Mouse (Mus musculus) brain, adult 10 weeks (tissue): Measurements from ENCODE around the gene Olfr589. TPM values are rescaled to one million over a fixed set of nuclear protein-coding genes. Genes with fewer than 3 reads are reported as not detected.

ENCODE experiments used
- polyA plus RNA-seq: library from polyadenylated mRNA; stranded (reverse); fragments of 350-450 nt; fragmentation: Illumina TruSeq; extraction: RNeasy Lipid Tissue Mini Kit (QIAGEN cat#74804); gene quantifications from one replicate; pipeline ENCODE4 v1.2.3, GENCODE M21; 2015; ENCODE audit warnings: low read depth, low replicate concordance

Olfr589 gene
- not detected for polyA plus RNA-seq

DNA sequence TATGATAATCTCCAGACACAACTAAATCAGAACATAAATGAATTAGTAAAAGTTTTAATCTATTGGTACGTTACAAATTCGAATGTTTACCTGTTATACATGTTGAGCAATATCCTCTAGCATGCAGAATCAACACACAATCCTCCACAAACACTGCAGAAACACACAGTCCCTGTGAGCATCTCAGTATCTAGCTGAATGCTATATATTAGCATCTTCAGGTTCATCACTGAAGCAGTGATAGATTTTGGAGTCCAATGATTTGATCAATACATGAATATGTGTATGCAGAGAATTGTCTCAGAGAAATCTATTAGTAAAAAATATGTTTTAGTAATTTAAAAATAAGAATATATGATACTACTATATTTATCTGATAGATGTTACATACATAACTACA lies at the start of gene Olfr589:
Gene Olfr589 (minus strand): TSS at position 101 of the 400 bp plus-strand sequence.

DNA sequence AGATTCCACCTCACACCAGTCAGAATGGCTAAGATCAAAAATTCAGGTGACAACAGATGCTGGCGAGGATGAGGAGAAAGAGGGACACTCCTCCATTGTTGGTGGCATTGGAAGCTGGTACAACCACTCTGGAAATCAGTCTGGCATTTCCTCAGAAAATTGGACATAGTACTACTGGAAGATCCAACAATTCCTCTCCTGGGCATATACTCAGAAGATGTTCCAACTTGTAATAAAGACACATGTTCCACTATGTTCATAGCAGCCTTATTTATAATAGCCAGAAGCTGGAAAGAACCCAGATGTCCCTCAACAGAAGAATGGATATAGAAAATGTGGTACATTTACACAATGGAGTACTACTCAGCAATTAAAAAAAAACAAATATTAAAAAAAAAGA lies 28.3 kb upstream of the Olfr589 start, which contains the start of gene Olfr592:
Gene Olfr592 (plus strand): TSS at position 301 of the 400 bp plus-strand sequence.

DNA sequence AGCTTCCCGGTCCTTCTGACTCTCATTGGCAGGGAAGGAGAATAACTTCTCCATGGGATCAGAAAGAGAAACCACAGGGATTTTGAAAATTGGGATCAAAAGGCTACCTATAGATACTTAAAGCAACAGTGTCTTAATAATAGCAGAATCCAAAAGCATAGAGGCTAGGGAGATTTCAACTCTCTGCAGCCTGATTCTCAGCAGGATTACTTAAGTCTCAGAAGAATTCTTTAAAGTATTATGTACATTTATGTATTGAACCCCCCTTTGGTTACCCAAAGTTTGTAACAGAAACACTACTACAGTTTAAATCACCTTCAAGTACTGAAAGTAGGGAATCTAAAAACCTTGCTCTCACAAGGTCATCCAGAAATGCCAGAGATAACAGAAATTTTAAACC lies 22.1 kb upstream of the Olfr589 start, which contains the start of gene Olfr591:
Gene Olfr591 (minus strand): TSS at position 101 of the 400 bp plus-strand sequence.

DNA sequence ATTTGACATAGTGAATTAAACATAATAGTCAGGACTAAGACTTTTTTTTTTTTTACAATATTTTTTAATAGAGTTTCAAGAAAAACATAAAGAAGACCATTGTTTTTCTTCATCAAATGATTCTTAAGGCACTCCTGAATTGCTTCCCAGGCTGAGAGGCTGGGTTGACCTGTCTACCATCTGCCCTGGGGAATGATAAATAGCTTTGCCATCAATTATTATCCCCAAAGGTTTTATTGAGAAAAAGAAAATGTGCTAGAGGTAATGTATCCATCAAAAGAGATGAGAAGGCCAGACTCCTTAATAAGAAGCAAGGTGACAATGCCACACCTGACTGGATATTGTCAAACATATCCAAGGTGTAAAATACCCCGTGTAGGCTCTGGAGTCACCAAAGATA lies 15.6 kb downstream of the Olfr589 start, which contains the start of gene Olfr588-ps1:
Gene Olfr588-ps1 (plus strand): TSS at position 301 of the 400 bp plus-strand sequence.

DNA sequence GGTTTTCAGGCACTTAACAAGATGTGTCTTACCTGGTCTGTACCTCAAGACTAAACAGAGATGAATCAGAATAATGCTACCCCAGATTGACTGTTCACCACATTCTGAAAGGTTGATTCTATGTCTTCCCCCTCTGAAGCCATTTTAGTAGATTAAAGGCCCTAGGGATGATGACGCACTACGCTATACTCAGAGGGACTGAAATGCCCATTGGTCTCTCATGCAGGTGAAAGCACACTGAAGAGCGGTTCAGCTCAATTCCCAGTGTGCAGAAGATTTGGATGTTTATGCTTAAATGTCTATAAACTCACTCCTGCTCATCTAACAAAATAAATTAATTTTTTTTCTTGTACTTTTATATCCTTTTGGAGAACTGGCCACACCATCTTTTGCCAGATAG lies 30.6 kb downstream of the Olfr589 start, which contains the start of gene Olfr586:
Gene Olfr586 (minus strand): TSS at position 101 of the 400 bp plus-strand sequence.

Other genes starting within 250 kb of the Olfr589 start
- gene Olfr571, start 238.8 kb downstream of the Olfr589 start, polyA plus RNA-seq, result not detected
- gene Olfr572, start 231.9 kb downstream of the Olfr589 start, polyA plus RNA-seq, result not detected
- gene Olfr573-ps1, start 213.8 kb downstream of the Olfr589 start, polyA plus RNA-seq, result not detected
- gene Olfr574, start 207.9 kb downstream of the Olfr589 start, polyA plus RNA-seq, result not detected
- not detected for gene Olfr575, start 197.6 kb downstream of the Olfr589 start, polyA plus RNA-seq
- gene Olfr576, start 193.7 kb downstream of the Olfr589 start, polyA plus RNA-seq, result not detected
- not detected for gene Olfr577, start 180.4 kb downstream of the Olfr589 start, polyA plus RNA-seq
- gene Olfr578, start 167.0 kb downstream of the Olfr589 start, polyA plus RNA-seq, result not detected
- gene Olfr582, start 118.3 kb downstream of the Olfr589 start, polyA plus RNA-seq, result not detected
- not detected for gene Olfr583, start 105.1 kb downstream of the Olfr589 start, polyA plus RNA-seq
- gene Olfr584, start 74.5 kb downstream of the Olfr589 start, polyA plus RNA-seq, result not detected
- gene Olfr585, start 58.6 kb downstream of the Olfr589 start, polyA plus RNA-seq, result not detected
- gene Olfr586, start 30.7 kb downstream of the Olfr589 start, polyA plus RNA-seq, result not detected
- not detected for gene Olfr588-ps1, start 15.5 kb downstream of the Olfr589 start, polyA plus RNA-seq
- not detected for gene Olfr591, start 22.0 kb upstream of the Olfr589 start, polyA plus RNA-seq
- not detected for gene Olfr592, start 28.4 kb upstream of the Olfr589 start, polyA plus RNA-seq
- gene Olfr593, start 55.5 kb upstream of the Olfr589 start, polyA plus RNA-seq, result not detected
- gene Olfr594, start 60.6 kb upstream of the Olfr589 start, polyA plus RNA-seq, result not detected
- gene Usp17ld, start 96.1 kb upstream of the Olfr589 start, polyA plus RNA-seq, result not detected
- gene Olfr596, start 149.3 kb upstream of the Olfr589 start, polyA plus RNA-seq, result not detected
- gene Olfr597, start 160.0 kb upstream of the Olfr589 start, polyA plus RNA-seq, result not detected
- gene Olfr598, start 167.2 kb upstream of the Olfr589 start, polyA plus RNA-seq, result not detected
- gene Olfr599, start 179.6 kb upstream of the Olfr589 start, polyA plus RNA-seq, result not detected
- gene Olfr600, start 193.3 kb upstream of the Olfr589 start, polyA plus RNA-seq, result not detected
- not detected for gene Olfr601, start 206.3 kb upstream of the Olfr589 start, polyA plus RNA-seq
- gene Olfr603, start 229.8 kb upstream of the Olfr589 start, polyA plus RNA-seq, result not detected